ENCODE assay signal across 8 mouse cellular contexts in the genomic region with DNA sequence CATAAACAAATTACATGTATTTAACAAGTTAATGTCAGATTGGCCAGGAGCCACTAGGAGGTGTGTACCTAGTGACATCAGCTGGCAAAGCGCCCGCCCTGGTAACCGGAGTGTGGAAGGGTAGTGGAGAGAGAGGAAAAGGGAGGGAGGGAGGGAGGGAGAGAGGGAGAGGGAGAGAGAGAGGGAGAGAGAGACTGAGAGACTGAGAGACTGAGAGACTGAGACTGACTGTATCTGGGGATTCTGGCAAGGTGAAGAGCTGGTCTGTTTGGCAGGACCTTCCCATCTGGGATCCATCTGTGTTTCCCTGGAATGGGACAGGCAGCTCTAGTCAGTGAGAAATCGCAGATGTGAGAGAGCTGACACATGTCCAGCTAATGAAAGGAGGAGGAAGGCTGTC. TPM values are rescaled to one million over a fixed set of nuclear protein-coding genes. Genes with fewer than 3 reads are reported as not detected.
DNase-seq lines count a peak whose midpoint lies in the region; ATAC-seq and TF ChIP-seq lines count a peak whose summit lies in the region.

No protein-coding gene starts in this region.

- no peaks in the 10 kb centered on the region for H3K27me3 ChIP-seq in G1E (ENCODE audit: insufficient read depth, low read length)

- DNase-seq in G1E (ENCODE audit: low spot score), result no peak
- DNase-seq in adrenal gland, postnatal 25 days, result peak; percentile 74
- peak; percentile 51 for DNase-seq in fibroblast of lung, adult 2 months (ENCODE audit: low read depth)
- DNase-seq in heart, postnatal 10 days, result peak; percentile 82
- peak; percentile 78 for DNase-seq in kidney, postnatal 14 days
- DNase-seq in lung, postnatal 25 days (ENCODE audit: low spot score), result peak; percentile 44
- DNase-seq in urinary bladder, adult 2 months (ENCODE audit: low spot score), result peak; percentile 27
- no peak for DNase-seq in frontal cortex, postnatal 36 days (ENCODE audit: low spot score in 2 of 2)

- H3K4me3 ChIP-seq in G1E (ENCODE audit: low read depth, low read length), result peak overlapping the region; percentile 55; the same call in 1 of the 2 replicates

- H3K4me1 ChIP-seq in G1E (ENCODE audit: insufficient read depth, low read depth, low read length), result peaks cover 66% of the 10 kb centered on the region

- ATAC-seq in G1E (ENCODE audit: extremely low read depth, insufficient number of reproducible peaks, low FRiP score, poor library complexity, severe bottlenecking), result no peak

- no peaks in the 10 kb centered on the region for H3K9me3 ChIP-seq in G1E (replicated peaks)

- peaks cover 5% of the 10 kb centered on the region for H3K36me3 ChIP-seq in G1E (replicated peaks)

- intact Hi-C loops in heart, postnatal 10 days (cut with DNase I), result no loop called here

- TF ChIP-seq CTCF in G1E (IDR thresholded peaks at IDR 0.05; ENCODE audit: low read depth, low read length), result no peak

RNA-seq across cellular contexts. Expression of gene Cbfa2t2, which starts 23.6 kb away (rescaled TPM):
- 29.8 and 34.6 TPM in 2 replicates for total RNA-seq in G1E (2014; fragmentation: Nextera tagmentation)
- total RNA-seq in G1E (2017), result 13.4 and 13.7 TPM in 2 replicates
- polyA plus RNA-seq in G1E (2012), result 7.3 and 7.8 TPM in 2 replicates
- 40.7 and 50.1 TPM in 2 replicates for total RNA-seq in adrenal gland, postnatal 25 days (2021)
- 10 to 100 TPM; 23.5 to 25.3 TPM for total RNA-seq in heart, postnatal 10 days (2021)
- polyA plus RNA-seq in urinary bladder, adult 2 months (2012; rRNA removed), result 16.2 and 16.6 TPM in 2 replicates

RNA-seq across cellular contexts. Expression of gene Snta1, which starts 52.0 kb away (rescaled TPM):
- total RNA-seq in G1E (2014; fragmentation: Nextera tagmentation) (not detected in 2 replicates), G1E (2017) (not detected in 2 replicates)
- not detected in 2 replicates for polyA plus RNA-seq in G1E (2012)
- total RNA-seq in adrenal gland, postnatal 25 days (2021), result 21.9 and 24.7 TPM in 2 replicates
- total RNA-seq in heart, postnatal 10 days (2021), result 100 to 1,000 TPM in 1 of 2 experiments, 10 to 100 TPM in 1; 82.6 to 106 TPM
- 16.5 and 17.7 TPM in 2 replicates for polyA plus RNA-seq in urinary bladder, adult 2 months (2012; rRNA removed)

Comparison
In these comparisons a context has a peak if more than half of its experiments do, and no peak if none do; other contexts are left out.
1. DNase-seq: peak in adrenal gland, postnatal 25 days (single experiment), fibroblast of lung, adult 2 months (single experiment), heart, postnatal 10 days (2 of 2), kidney, postnatal 14 days (single experiment), lung, postnatal 25 days (single experiment) and urinary bladder, adult 2 months (single experiment); none in G1E (single experiment) and frontal cortex, postnatal 36 days (0 of 2).
2. RNA of gene Snta1, which starts 52.0 kb away (total RNA-seq): 82.6 to 106 TPM in heart, postnatal 10 days and 21.9 to 24.7 TPM in adrenal gland, postnatal 25 days; not detected in G1E; every median in the first group is over 10 times any median in the second.